Mouse (Mus musculus) myocyte (in vitro differentiated cells): Measurements from ENCODE around the gene 1700066M21Rik. TPM values are rescaled to one million over a fixed set of nuclear protein-coding genes. Genes with fewer than 3 reads are reported as not detected.

Source experiments
- H3K27me3 ChIP-seq: one replicate; pipeline ENCODE4 v1.6.1; 2011; ENCODE audit not compliant: control insufficient read depth, insufficient read depth, insufficient read length
- H3K36me3 ChIP-seq: one replicate; pipeline ENCODE4 v1.6.1; 2011; ENCODE audit not compliant: control insufficient read depth, insufficient read depth
- H3K4me2 ChIP-seq: one replicate; pipeline ENCODE4 v1.6.1; 2011; ENCODE audit warnings: low read depth, control low read depth
- H3K4me3 ChIP-seq: one replicate; pipeline ENCODE4 v1.5.1; 2011; ENCODE audit warnings: mild to moderate bottlenecking, control low read depth, moderate library complexity
- H3K79me2 ChIP-seq: one replicate; pipeline ENCODE4 v1.6.1; 2011; ENCODE audit not compliant: control insufficient read depth, insufficient read depth
- H3ac ChIP-seq: one replicate; pipeline ENCODE4 v1.6.1; 2011; ENCODE audit not compliant: control insufficient read depth, insufficient read length
- CEBPB ChIP-seq: IDR thresholded peaks from 2 replicates; pipeline ENCODE4 v1.6.1; 2011; ENCODE audit warnings: mild to moderate bottlenecking, moderate library complexity; ENCODE audit not compliant: poor library complexity, insufficient read depth, severe bottlenecking
- E2F4 ChIP-seq: IDR thresholded peaks from one replicate; pipeline ENCODE4 v1.6.1; 2011; ENCODE audit warnings: mild to moderate bottlenecking, control low read depth, moderate library complexity; ENCODE audit not compliant: insufficient read depth
- MAX ChIP-seq: IDR thresholded peaks from one replicate; pipeline ENCODE4 v1.6.1; 2011; ENCODE audit warnings: low read depth, mild to moderate bottlenecking, control low read depth
- MYOD1 ChIP-seq, 3 experiments: IDR thresholded peaks; one replicate each; pipeline ENCODE4 v1.6.1; 2011; ENCODE audit warnings: control low read depth in 2 of 3, low read depth in 2 of 3, mild to moderate bottlenecking in 2 of 3, moderate library complexity in 1 of 3; ENCODE audit not compliant: insufficient read length in 2 of 3, control insufficient read depth in 1 of 3
- MYOG ChIP-seq, 3 experiments: IDR thresholded peaks; one replicate each; pipeline ENCODE4 v1.6.1; 2011; ENCODE audit warnings: control low read depth in 2 of 3, low read depth in 2 of 3, mild to moderate bottlenecking in 2 of 3; ENCODE audit not compliant: insufficient read length in 2 of 3, control insufficient read depth in 1 of 3, insufficient read depth in 1 of 3
- POLR2A ChIP-seq: IDR thresholded peaks from one replicate; pipeline ENCODE4 v1.6.1; 2011; ENCODE audit warnings: low read depth, mild to moderate bottlenecking, control low read depth, moderate library complexity; ENCODE audit not compliant: insufficient read length
- POLR2AphosphoS2 ChIP-seq: IDR thresholded peaks from one replicate; pipeline ENCODE4 v1.6.1; 2011; ENCODE audit warnings: low read depth, control low read depth; ENCODE audit not compliant: insufficient read length
- REST ChIP-seq: IDR thresholded peaks from one replicate; pipeline ENCODE4 v1.6.1; 2011; ENCODE audit warnings: mild to moderate bottlenecking, control low read depth, moderate library complexity; ENCODE audit not compliant: insufficient read depth, insufficient read length
- SRF ChIP-seq: IDR thresholded peaks from one replicate; pipeline ENCODE4 v1.6.1; 2011; ENCODE audit warnings: low read depth; ENCODE audit not compliant: control insufficient read depth, insufficient read length
- TCF12 ChIP-seq: IDR thresholded peaks from one replicate; pipeline ENCODE4 v1.6.1; 2011; ENCODE audit warnings: mild to moderate bottlenecking, control low read depth; ENCODE audit not compliant: poor library complexity, insufficient read depth, severe bottlenecking
- TCF3 ChIP-seq: IDR thresholded peaks from one replicate; pipeline ENCODE4 v1.6.1; 2011; ENCODE audit warnings: low read depth, control low read depth; ENCODE audit not compliant: insufficient read length
- USF1 ChIP-seq: IDR thresholded peaks from one replicate; pipeline ENCODE4 v1.6.1; 2011; ENCODE audit warnings: low read depth, mild to moderate bottlenecking, control low read depth, moderate library complexity
- polyA plus RNA-seq: library from polyadenylated mRNA; unstranded; fragments of >200 nt; fragmentation: generic; extraction: Trizol; gene quantifications from one replicate; pipeline ENCODE4 v1.2.1, GENCODE M21; 2012; ENCODE audit warnings: missing spikeins

1700066M21Rik gene
- polyA plus RNA-seq, 1 experiment: 5.9 TPM

DNA sequence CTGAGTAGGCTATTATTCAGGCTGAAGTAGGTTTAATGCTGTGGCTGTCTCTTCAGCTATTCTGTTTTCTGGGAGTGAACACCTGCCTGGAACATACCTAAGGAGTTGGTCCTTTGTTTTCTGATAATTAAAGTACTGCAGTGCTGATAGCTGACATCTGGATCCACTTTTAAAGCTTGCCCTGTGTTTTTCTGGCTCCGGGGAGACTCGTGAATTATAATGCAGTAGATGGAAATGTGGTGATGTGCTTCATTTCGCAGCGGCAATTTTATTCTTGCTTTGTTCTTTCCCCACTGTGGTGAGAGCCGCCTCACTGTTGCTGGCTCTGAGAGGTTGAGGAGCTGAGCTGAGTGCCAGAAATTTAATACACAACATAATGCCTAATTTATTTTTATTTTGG, 18.9 kb upstream of the 1700066M21Rik start:
- no peaks in the 10 kb centered on the region for H3K79me2 ChIP-seq
- no peak overlapping the region for H3K4me2 ChIP-seq
- H3K4me3 ChIP-seq: no peak overlapping the region
- H3ac ChIP-seq: no peak overlapping the region
- TF ChIP-seq POLR2A: no peak
- no peaks in the 10 kb centered on the region for H3K36me3 ChIP-seq
- H3K27me3 ChIP-seq: no peaks in the 10 kb centered on the region

DNA sequence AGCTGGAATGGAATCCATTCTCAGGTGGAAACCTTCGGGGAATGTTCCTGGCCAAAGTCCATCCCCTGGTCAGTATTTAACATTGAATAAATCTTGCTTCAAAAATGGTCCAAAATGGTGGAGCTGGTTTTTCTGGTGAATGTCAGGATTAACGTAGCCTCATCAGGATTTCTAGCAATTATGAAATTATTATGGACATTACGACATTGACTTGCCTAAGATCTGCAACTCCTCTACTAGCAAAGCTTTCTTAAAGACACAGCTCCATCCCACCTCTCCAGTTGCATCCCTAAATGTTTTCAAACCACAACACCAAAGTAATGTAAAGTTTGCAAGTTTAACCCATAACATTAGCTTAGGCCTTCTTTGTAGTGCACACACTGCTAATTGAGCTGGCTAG, 10.0 kb upstream of the 1700066M21Rik start:
- no peaks in the 10 kb centered on the region for H3K27me3 ChIP-seq
- H3K4me3 ChIP-seq: no peak overlapping the region
- TF ChIP-seq USF1: no peak
- TF ChIP-seq MYOD1 (IDR thresholded peaks at IDR 0.05; ENCODE audit: control insufficient read depth in 1 of 3, insufficient read length in 2 of 3, low read depth in 2 of 3): no peak
- TF ChIP-seq REST: no peak
- no peak for TF ChIP-seq CEBPB
- TF ChIP-seq TCF12: no peak
- no peak for TF ChIP-seq POLR2AphosphoS2
- TF ChIP-seq POLR2A: no peak
- no peak for TF ChIP-seq E2F4
- no peak for TF ChIP-seq SRF
- TF ChIP-seq MYOG (IDR thresholded peaks at IDR 0.05; ENCODE audit: control insufficient read depth in 1 of 3, insufficient read depth in 1 of 3, insufficient read length in 2 of 3, low read depth in 2 of 3): no peak
- TF ChIP-seq TCF3: no peak
- no peak for TF ChIP-seq MAX
- H3K79me2 ChIP-seq: no peaks in the 10 kb centered on the region
- no peak overlapping the region for H3ac ChIP-seq
- no peak overlapping the region for H3K4me2 ChIP-seq
- no peaks in the 10 kb centered on the region for H3K36me3 ChIP-seq

DNA sequence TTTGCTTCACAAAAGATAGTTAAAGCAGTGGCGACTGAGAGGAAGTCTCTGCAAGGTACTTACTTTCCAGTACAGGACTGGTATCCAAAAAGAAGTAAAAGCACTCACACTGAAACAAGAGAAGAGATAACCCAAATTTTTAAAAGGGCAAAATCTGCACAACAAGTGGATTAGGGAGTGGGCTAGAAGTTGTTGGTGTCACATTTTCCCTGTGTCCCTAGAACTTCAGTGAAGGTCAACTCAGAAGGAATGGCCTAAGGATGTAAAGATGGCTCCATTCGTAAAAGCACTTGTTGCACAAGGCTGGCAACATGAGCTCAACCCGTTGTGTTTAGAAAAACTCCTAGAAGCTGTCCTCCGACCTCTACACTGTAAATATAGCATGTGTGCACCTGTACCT, 8.3 kb upstream of the 1700066M21Rik start:
- no peaks in the 10 kb centered on the region for H3K36me3 ChIP-seq
- H3ac ChIP-seq: no peak overlapping the region
- H3K79me2 ChIP-seq: no peaks in the 10 kb centered on the region
- no peak overlapping the region for H3K4me3 ChIP-seq
- TF ChIP-seq MYOD1 (IDR thresholded peaks at IDR 0.05; ENCODE audit: control insufficient read depth in 1 of 3, insufficient read length in 2 of 3, low read depth in 2 of 3): no peak
- TF ChIP-seq USF1: no peak
- TF ChIP-seq SRF: no peak
- TF ChIP-seq MAX: no peak
- no peak for TF ChIP-seq TCF12
- no peak for TF ChIP-seq POLR2A
- TF ChIP-seq E2F4: no peak
- no peak for TF ChIP-seq REST
- TF ChIP-seq POLR2AphosphoS2: no peak
- H3K4me2 ChIP-seq: no peak overlapping the region
- no peaks in the 10 kb centered on the region for H3K27me3 ChIP-seq

DNA sequence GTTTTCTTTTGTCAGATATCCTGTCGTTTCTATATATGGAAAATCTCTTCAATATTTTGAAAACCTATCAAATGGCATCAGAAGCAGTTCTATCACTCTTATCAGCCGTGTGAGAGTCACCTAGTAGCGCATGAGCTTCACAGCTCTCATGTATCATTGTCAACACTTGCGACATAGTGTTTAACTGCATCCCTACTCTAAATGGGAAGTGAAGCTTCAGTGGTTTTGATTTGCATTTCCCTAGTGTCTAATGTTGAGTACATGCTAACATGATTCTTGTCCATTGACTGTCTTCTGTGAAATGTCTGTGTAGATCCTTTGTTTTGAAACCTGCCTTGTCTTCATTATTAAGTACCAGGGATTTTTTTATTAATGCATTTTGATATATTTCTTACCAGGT, 7.0 kb upstream of the 1700066M21Rik start:
- Histone ChIP-seq H3K79me2 (no peaks in the 10 kb centered on the region), H3K4me2 (no peak overlapping the region), H3K27me3 (no peaks in the 10 kb centered on the region), H3K36me3 (no peaks in the 10 kb centered on the region), H3ac (no peak overlapping the region), H3K4me3 (no peak overlapping the region)
- TF ChIP-seq CEBPB (no peak), REST (no peak), USF1 (no peak), SRF (no peak)

DNA sequence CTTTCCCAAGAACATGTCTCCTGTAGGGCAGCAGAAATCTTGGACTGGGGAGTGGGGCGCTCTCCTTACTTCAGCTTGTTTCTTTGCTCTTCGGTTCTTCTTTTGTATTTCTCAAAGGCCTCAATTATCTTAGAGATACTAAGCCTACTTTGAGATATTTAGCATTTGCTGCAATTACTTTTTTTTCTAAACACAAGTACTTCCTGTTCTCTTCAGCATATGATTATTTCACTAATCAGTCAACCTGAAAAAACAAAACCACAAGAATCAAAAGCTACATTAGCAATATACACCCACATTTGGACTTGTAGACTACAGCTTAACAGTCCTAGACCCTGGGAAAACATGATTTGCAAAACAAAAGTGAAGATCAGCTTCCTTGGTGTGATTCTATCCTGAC, 2.1 kb upstream of the 1700066M21Rik start:
- Histone ChIP-seq H3K4me2 (no peak overlapping the region), H3ac (no peak overlapping the region), H3K27me3 (no peaks in the 10 kb centered on the region), H3K79me2 (peaks cover 10% of the 10 kb centered on the region), H3K36me3 (no peaks in the 10 kb centered on the region), H3K4me3 (no peak overlapping the region)
- TF ChIP-seq CEBPB: no peak
- no peak for TF ChIP-seq MAX
- TF ChIP-seq TCF12: no peak
- TF ChIP-seq TCF3: no peak
- no peak for TF ChIP-seq REST
- TF ChIP-seq POLR2A: no peak
- no peak for TF ChIP-seq MYOG (IDR thresholded peaks at IDR 0.05; ENCODE audit: control insufficient read depth in 1 of 3, insufficient read depth in 1 of 3, insufficient read length in 2 of 3, low read depth in 2 of 3)
- no peak for TF ChIP-seq MYOD1 (IDR thresholded peaks at IDR 0.05; ENCODE audit: control insufficient read depth in 1 of 3, insufficient read length in 2 of 3, low read depth in 2 of 3)
